ENCODE assay signal across 14 mouse cellular contexts in the genomic region with DNA sequence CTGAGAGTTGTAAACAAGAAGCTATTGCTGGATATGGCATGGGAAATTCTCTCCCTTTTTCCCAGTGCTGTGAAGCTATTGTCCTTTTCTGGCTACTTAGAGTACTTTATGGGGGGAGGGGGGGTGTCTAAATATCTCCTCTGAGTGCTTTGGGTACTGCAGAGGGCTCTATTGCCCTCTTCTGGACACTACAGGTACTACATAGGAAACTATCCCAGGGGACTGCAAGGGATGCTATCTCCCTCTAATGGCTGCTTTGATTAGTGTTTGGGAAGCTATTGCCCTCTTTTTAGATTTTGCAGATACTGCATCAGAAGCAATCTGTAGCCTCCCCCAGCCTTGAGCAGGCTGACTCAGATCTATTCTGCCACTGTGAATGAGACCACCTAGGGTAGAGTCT. TPM values are rescaled to one million over a fixed set of nuclear protein-coding genes. Genes with fewer than 3 reads are reported as not detected.
A peak's percentile ranks its signal among the peaks of the same experiment; 100 is the strongest.
DNase-seq lines count a peak whose midpoint lies in the region; ATAC-seq and TF ChIP-seq lines count a peak whose summit lies in the region.
"Had no signal": no experiment of that assay in that cellular context is flagged by ENCODE, and none has a peak within 500 bp of the region (broad histone marks: within the 10 kb centered on the region; RNA-seq: fewer than 3 reads in every experiment).

No protein-coding gene starts in this region.

- H3K27ac ChIP-seq in intestine, postnatal 0 days (ENCODE audit: low read depth, low read length): no peak overlapping the region
- no peak overlapping the region for H3K27ac ChIP-seq in intestine, embryonic 15.5 days
- H3K27ac ChIP-seq in lung, embryonic 14.5 days (ENCODE audit: low read depth): no peak overlapping the region
- no peak overlapping the region for H3K27ac ChIP-seq in hindbrain, embryonic 11.5 days (ENCODE audit: low read depth, low read length)
- H3K27ac ChIP-seq in forebrain, embryonic 14.5 days (ENCODE audit: low read depth, low read length): no peak overlapping the region
- H3K27ac ChIP-seq: lung, embryonic 15.5 days; midbrain, embryonic 13.5 days; neural tube, embryonic 15.5 days had no signal

- no peak overlapping the region for H3K4me2 ChIP-seq in intestine, postnatal 0 days (replicated peaks; ENCODE audit: low read depth)
- no peak overlapping the region for H3K4me2 ChIP-seq in intestine, embryonic 15.5 days (replicated peaks)
- no peak overlapping the region for H3K4me2 ChIP-seq in lung, embryonic 14.5 days
- H3K4me2 ChIP-seq in hindbrain, embryonic 11.5 days (replicated peaks; ENCODE audit: low read depth, low read length): no peak overlapping the region
- no peak overlapping the region for H3K4me2 ChIP-seq in forebrain, embryonic 14.5 days (ENCODE audit: low read length)
- H3K4me2 ChIP-seq: lung, embryonic 15.5 days; midbrain, embryonic 13.5 days; neural tube, embryonic 15.5 days had no signal

- TF ChIP-seq CTCF in intestine, postnatal 0 days (IDR thresholded peaks at IDR 0.05; ENCODE audit: low read depth): peak; percentile 32
- 0 out of 2 replicates have a peak, but pooled peaks have one; percentile 12 for TF ChIP-seq CTCF in lung, embryonic 14.5 days (IDR thresholded peaks at IDR 0.05; ENCODE audit: low read depth)

- no peaks in the 10 kb centered on the region for H3K27me3 ChIP-seq in intestine, postnatal 0 days (replicated peaks; ENCODE audit: control insufficient read depth, insufficient read depth, low read length)
- H3K27me3 ChIP-seq in intestine, embryonic 15.5 days (replicated peaks): no peaks in the 10 kb centered on the region
- H3K27me3 ChIP-seq in lung, embryonic 14.5 days (ENCODE audit: insufficient read depth, low read length): no peaks in the 10 kb centered on the region
- no peaks in the 10 kb centered on the region for H3K27me3 ChIP-seq in hindbrain, embryonic 11.5 days (ENCODE audit: control insufficient read depth, insufficient read depth, low read length)
- no peaks in the 10 kb centered on the region for H3K27me3 ChIP-seq in forebrain, embryonic 14.5 days (replicated peaks; ENCODE audit: control insufficient read depth, insufficient read depth, low read length)
- H3K27me3 ChIP-seq: lung, embryonic 15.5 days; midbrain, embryonic 13.5 days; neural tube, embryonic 15.5 days had no signal

- no peaks in the 10 kb centered on the region for H3K9me3 ChIP-seq in intestine, postnatal 0 days (ENCODE audit: control insufficient read depth)
- H3K9me3 ChIP-seq in intestine, embryonic 15.5 days: no peaks in the 10 kb centered on the region
- H3K9me3 ChIP-seq in lung, embryonic 14.5 days (ENCODE audit: low read depth, low read length): no peaks in the 10 kb centered on the region
- H3K9me3 ChIP-seq in hindbrain, embryonic 11.5 days (ENCODE audit: control insufficient read depth, low read length): no peaks in the 10 kb centered on the region
- no peaks in the 10 kb centered on the region for H3K9me3 ChIP-seq in forebrain, embryonic 14.5 days (replicated peaks; ENCODE audit: control insufficient read depth, low read length)
- H3K9me3 ChIP-seq: lung, embryonic 15.5 days; midbrain, embryonic 13.5 days; neural tube, embryonic 15.5 days had no signal

- peak; percentile 1 for DNase-seq in lung, embryonic 14.5 days
- no peak for DNase-seq in lung, postnatal 25 days (ENCODE audit: low spot score)
- DNase-seq in Muller cell, postnatal 12 days (ENCODE audit: inconsistent ontology term): peak; percentile 0
- peak; percentile 0 for DNase-seq in naive thymus-derived CD4-positive, alpha-beta T cell, adult 2 months (ENCODE audit: low read depth)
- DNase-seq in hindbrain, embryonic 11.5 days (ENCODE audit: low spot score): no peak
- DNase-seq in forebrain, embryonic 14.5 days (ENCODE audit: low spot score): no peak
- DNase-seq: kidney, adult 18-20 months had no signal

- no peak for ATAC-seq in intestine, postnatal 0 days
- no peak for ATAC-seq in intestine, embryonic 15.5 days
- ATAC-seq in lung, embryonic 14.5 days (ENCODE audit: insufficient read depth): no peak
- ATAC-seq in hindbrain, embryonic 11.5 days (ENCODE audit: low FRiP score): no peak
- no peak for ATAC-seq in forebrain, embryonic 14.5 days
- ATAC-seq: midbrain, embryonic 13.5 days had no signal

- H3K9ac ChIP-seq in intestine, postnatal 0 days (ENCODE audit: low read depth, low read length): no peak overlapping the region
- no peak overlapping the region for H3K9ac ChIP-seq in intestine, embryonic 15.5 days
- no peak overlapping the region for H3K9ac ChIP-seq in lung, embryonic 14.5 days
- H3K9ac ChIP-seq in hindbrain, embryonic 11.5 days (ENCODE audit: low read depth, low read length): no peak overlapping the region
- no peak overlapping the region for H3K9ac ChIP-seq in forebrain, embryonic 14.5 days (ENCODE audit: low read length)
- H3K9ac ChIP-seq: lung, embryonic 15.5 days; midbrain, embryonic 13.5 days; neural tube, embryonic 15.5 days had no signal

- no peaks in the 10 kb centered on the region for H3K4me1 ChIP-seq in intestine, postnatal 0 days (replicated peaks; ENCODE audit: control insufficient read depth, insufficient read depth, low read length)
- H3K4me1 ChIP-seq in intestine, embryonic 15.5 days (replicated peaks): no peaks in the 10 kb centered on the region
- no peaks in the 10 kb centered on the region for H3K4me1 ChIP-seq in lung, embryonic 14.5 days (ENCODE audit: insufficient read depth)
- no peaks in the 10 kb centered on the region for H3K4me1 ChIP-seq in hindbrain, embryonic 11.5 days (replicated peaks; ENCODE audit: control insufficient read depth, insufficient read depth, low read length)
- H3K4me1 ChIP-seq in forebrain, embryonic 14.5 days (ENCODE audit: control insufficient read depth, insufficient read depth, low read length): no peaks in the 10 kb centered on the region
- H3K4me1 ChIP-seq: lung, embryonic 15.5 days; midbrain, embryonic 13.5 days; neural tube, embryonic 15.5 days had no signal

- H3K4me3 ChIP-seq in intestine, postnatal 0 days (ENCODE audit: low read depth, low read length): no peak overlapping the region
- no peak overlapping the region for H3K4me3 ChIP-seq in intestine, embryonic 15.5 days (replicated peaks)
- no peak overlapping the region for H3K4me3 ChIP-seq in lung, embryonic 14.5 days (ENCODE audit: low read depth, low read length)
- H3K4me3 ChIP-seq in hindbrain, embryonic 11.5 days (ENCODE audit: low read depth, low read length): no peak overlapping the region
- no peak overlapping the region for H3K4me3 ChIP-seq in forebrain, embryonic 14.5 days (ENCODE audit: low read depth, low read length)
- H3K4me3 ChIP-seq: lung, embryonic 15.5 days; midbrain, embryonic 13.5 days; neural tube, embryonic 15.5 days had no signal

- H3K36me3 ChIP-seq in intestine, postnatal 0 days (ENCODE audit: control insufficient read depth, insufficient read depth): no peaks in the 10 kb centered on the region
- H3K36me3 ChIP-seq in intestine, embryonic 15.5 days: no peaks in the 10 kb centered on the region
- no peaks in the 10 kb centered on the region for H3K36me3 ChIP-seq in lung, embryonic 14.5 days (ENCODE audit: insufficient read depth)
- H3K36me3 ChIP-seq in hindbrain, embryonic 11.5 days (ENCODE audit: control insufficient read depth, insufficient read depth, low read length): no peaks in the 10 kb centered on the region
- H3K36me3 ChIP-seq in forebrain, embryonic 14.5 days (ENCODE audit: control insufficient read depth, insufficient read depth, low read length): no peaks in the 10 kb centered on the region
- H3K36me3 ChIP-seq: lung, embryonic 15.5 days; midbrain, embryonic 13.5 days; neural tube, embryonic 15.5 days had no signal

RNA-seq across cellular contexts. Expression of a gene that starts 55.8 kb away (rescaled TPM):
- polyA plus RNA-seq in intestine, postnatal 0 days (2015; fragmentation: Nextera tagmentation; extraction: Ambion mirVana): not detected in 2 replicates
- polyA plus RNA-seq in intestine, embryonic 15.5 days (2015; fragmentation: Nextera tagmentation; extraction: Ambion mirVana): not detected in 2 replicates
- polyA plus RNA-seq in lung, embryonic 14.5 days (2014; fragmentation: Nextera tagmentation; extraction: Ambion mirVana): not detected in 2 replicates
- not detected in 2 replicates for polyA plus RNA-seq in hindbrain, embryonic 11.5 days (2014; fragmentation: Nextera tagmentation; extraction: Ambion mirVana)
- polyA plus RNA-seq in forebrain, embryonic 14.5 days (2014; fragmentation: Nextera tagmentation; extraction: Ambion mirVana): not detected in 2 replicates
- polyA plus RNA-seq: forebrain, embryonic 11.5 days; heart, postnatal 0 days; lung, embryonic 15.5 days; midbrain, embryonic 13.5 days; neural tube, embryonic 15.5 days had no signal

Comparison
In these comparisons a context has a peak if more than half of its experiments do, and no peak if none do; other contexts are left out.
1. DNase-seq: peak in lung, embryonic 14.5 days (single experiment), Muller cell, postnatal 12 days (single experiment) and naive thymus-derived CD4-positive, alpha-beta T cell, adult 2 months (single experiment); none in lung, postnatal 25 days (single experiment), hindbrain, embryonic 11.5 days (single experiment) and forebrain, embryonic 14.5 days (single experiment).